Mouse (Mus musculus) CD8-positive naive resting alpha-beta T cell, adult 2 months (primary cell): ENCODE measurements around the gene Ccdc63.

Experiments
- DNase-seq, 2 experiments: peaks; one replicate each; pipeline ENCODE4 v3.0.0; 2022; ENCODE audit warnings: low read depth in 2 of 2, low spot score in 2 of 2

The Ccdc63 gene

GRCm38 (mm10) chr5:122129068-122129655 is 11.5 kb downstream of the Ccdc63 start:
- peak; percentile 56 to 72 for DNase-seq

- DNase-seq: no peak
These were observed 15.3 kb downstream of the Ccdc63 start for GRCm38 (mm10) chr5:122125211-122125760.

- peak in 1 of 2 experiments; percentile 28 for DNase-seq
These were observed 24.4 kb downstream of the Ccdc63 start for GRCm38 (mm10) chr5:122116243-122116642.

GRCm38 (mm10) chr5:122115266-122115763 is 25.3 kb downstream of the Ccdc63 start:
- DNase-seq: no peak

GRCm38 (mm10) chr5:122114176-122114575 is 26.4 kb downstream of the Ccdc63 start:
- DNase-seq: peak; percentile 65 to 70

GRCm38 (mm10) chr5:122113450-122113849 is 27.2 kb downstream of the Ccdc63 start:
- DNase-seq: no peak

- no peak for DNase-seq
These were observed 28.7 kb downstream of the Ccdc63 start for GRCm38 (mm10) chr5:122111933-122112248.

GRCm38 (mm10) chr5:122111091-122111932 is 29.3 kb downstream of the Ccdc63 start:
- DNase-seq: no peak

- DNase-seq: no peak
These were observed 30.0 kb downstream of the Ccdc63 start for GRCm38 (mm10) chr5:122110625-122111024.

- no peak for DNase-seq
These were observed 31.1 kb downstream of the Ccdc63 start for GRCm38 (mm10) chr5:122109325-122110060.

GRCm38 (mm10) chr5:122108104-122108503 is 32.5 kb downstream of the Ccdc63 start:
- DNase-seq: no peak

- no peak for DNase-seq
These were observed 34.4 kb downstream of the Ccdc63 start for GRCm38 (mm10) chr5:122106212-122106611.

- DNase-seq: no peak
These were observed 35.6 kb downstream of the Ccdc63 start for GRCm38 (mm10) chr5:122104981-122105380.

GRCm38 (mm10) chr5:122104201-122104600 is 36.4 kb downstream of the Ccdc63 start:
- peak; percentile 32 to 67 for DNase-seq

- no peak for DNase-seq
These were observed 37.5 kb downstream of the Ccdc63 start for GRCm38 (mm10) chr5:122103075-122103474.

- DNase-seq: no peak
These were observed 38.1 kb downstream of the Ccdc63 start for GRCm38 (mm10) chr5:122102476-122103050.

- no peak for DNase-seq
These were observed 46.2 kb downstream of the Ccdc63 start for GRCm38 (mm10) chr5:122094439-122094838.

GRCm38 (mm10) chr5:122093734-122094133 is 46.9 kb downstream of the Ccdc63 start:
- DNase-seq: no peak

- no peak for DNase-seq
These were observed 47.8 kb downstream of the Ccdc63 start for GRCm38 (mm10) chr5:122092794-122093193.

- peak; percentile 22 to 44 for DNase-seq
These were observed 49.6 kb downstream of the Ccdc63 start for GRCm38 (mm10) chr5:122091070-122091469.

- no peak for DNase-seq
These were observed 51.0 kb downstream of the Ccdc63 start for GRCm38 (mm10) chr5:122089664-122090063.
